Mouse (Mus musculus): Measurements from ENCODE around the gene Atp2a2.
"Not testable (repeated sequence)": the region's sequence is repeated elsewhere in the genome, so short reads cannot be mapped to it uniquely, and the experiment has no call there.

Gene Atp2a2

DNA sequence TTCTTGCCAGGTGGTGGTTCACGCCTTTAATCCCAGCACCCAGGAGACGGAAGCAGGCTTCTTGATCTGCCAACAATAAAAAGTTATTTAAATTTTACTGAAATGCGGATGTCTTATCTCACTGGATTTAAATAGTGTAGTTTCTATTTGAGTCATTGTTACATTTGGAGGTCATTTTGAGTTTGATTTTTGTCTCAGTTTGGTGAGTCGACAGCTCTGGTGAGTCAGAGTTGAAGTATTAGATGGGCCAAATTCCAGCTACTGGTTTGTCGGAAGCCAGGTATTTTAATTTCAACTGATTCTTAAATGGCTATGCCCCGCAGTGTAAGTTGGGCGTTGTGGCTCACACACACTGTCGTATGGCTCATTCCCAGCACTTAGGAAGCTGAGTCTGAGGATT, 70.8 kb downstream of the Atp2a2 start:
- H3K4me1 ChIP-seq (replicated peaks; ENCODE audit: low read depth, low read length) = peaks cover 45% of the 10 kb centered on the region
- no peak for TF ChIP-seq CTCF (conservative IDR thresholded peaks at IDR 0.05; ENCODE audit: low read length)
- no peak for TF ChIP-seq POU5F1 (IDR thresholded peaks at IDR 0.05; ENCODE audit: borderline replicate concordance, low read length)
- TF ChIP-seq NANOG (IDR thresholded peaks at IDR 0.05; ENCODE audit: borderline replicate concordance, low read length) = no peak
- no peaks in the 10 kb centered on the region for H3K9me3 ChIP-seq (ENCODE audit: low read length)
- no peaks in the 10 kb centered on the region for H3K27me3 ChIP-seq (ENCODE audit: insufficient read depth, low read length)
- H3K36me3 ChIP-seq (ENCODE audit: insufficient read depth, low read length) = peaks cover 99% of the 10 kb centered on the region
- no peak overlapping the region for H3K4me3 ChIP-seq (replicated peaks; ENCODE audit: low read length)

DNA sequence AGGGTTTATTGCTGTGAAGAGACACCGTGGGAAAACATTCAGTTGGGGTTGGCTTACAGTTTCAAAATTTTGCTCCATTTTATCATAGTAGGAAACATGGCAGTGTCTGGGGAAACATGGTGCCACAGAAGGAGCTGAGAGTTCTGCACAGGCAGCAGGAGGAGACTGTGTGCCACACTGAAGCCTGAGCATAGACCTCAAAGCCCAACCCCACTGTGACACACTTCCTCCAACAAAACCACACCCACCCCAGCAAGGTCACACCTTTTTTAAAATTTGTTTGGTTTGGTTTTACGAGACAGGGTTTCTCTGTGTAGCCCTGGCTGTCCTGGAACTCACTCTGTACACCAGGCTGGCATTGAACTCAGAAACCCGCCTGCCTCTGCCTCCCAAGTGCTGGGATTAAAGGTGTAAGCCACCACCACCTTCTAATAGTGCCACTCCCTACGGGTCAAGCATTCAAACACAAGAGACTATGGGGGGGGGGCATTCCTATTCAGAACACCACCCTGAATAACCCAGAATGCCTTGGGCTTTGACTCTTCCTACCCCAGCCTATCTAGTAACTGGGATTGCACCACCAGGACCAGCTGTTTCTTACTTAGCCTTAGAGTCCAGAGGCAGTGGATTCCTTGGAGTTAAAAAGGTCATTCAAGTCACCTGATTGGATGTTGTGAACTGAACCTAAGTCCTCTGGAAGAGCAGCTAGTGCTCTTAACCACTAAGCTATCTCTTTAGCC, 71.8 kb downstream of the Atp2a2 start:
- no peak overlapping the region for H3K4me3 ChIP-seq (replicated peaks; ENCODE audit: low read length)
- H3K36me3 ChIP-seq (ENCODE audit: insufficient read depth, low read length) = peaks cover 96% of the 10 kb centered on the region
- TF ChIP-seq CTCF (conservative IDR thresholded peaks at IDR 0.05; ENCODE audit: low read length) = no peak
- no peak for TF ChIP-seq POU5F1 (IDR thresholded peaks at IDR 0.05; ENCODE audit: borderline replicate concordance, low read length)
- TF ChIP-seq NANOG (IDR thresholded peaks at IDR 0.05; ENCODE audit: borderline replicate concordance, low read length) = no peak
- peaks cover 47% of the 10 kb centered on the region for H3K4me1 ChIP-seq (replicated peaks; ENCODE audit: low read depth, low read length)
- no peaks in the 10 kb centered on the region for H3K27me3 ChIP-seq (ENCODE audit: insufficient read depth, low read length)
- no peaks in the 10 kb centered on the region for H3K9me3 ChIP-seq (ENCODE audit: low read length)

DNA sequence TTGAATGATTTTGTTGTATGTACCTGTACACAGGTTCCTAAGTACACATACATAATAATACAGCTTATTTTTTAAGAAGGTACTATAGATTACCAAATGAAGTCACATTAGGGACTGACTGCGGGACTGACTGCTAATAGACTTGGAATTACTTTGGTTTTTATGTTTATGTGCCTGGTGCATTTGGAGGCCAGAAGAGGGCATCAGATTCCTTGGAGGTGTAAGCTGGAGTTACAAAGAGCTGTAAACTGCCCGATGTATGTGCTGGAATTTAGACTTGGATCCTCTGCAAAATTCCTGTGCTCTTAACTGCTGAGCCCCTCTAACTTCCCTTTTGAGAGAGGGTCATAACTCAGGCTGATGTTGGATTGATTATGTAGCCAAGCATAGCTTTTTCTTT, 76.5 kb downstream of the Atp2a2 start:
- no peaks in the 10 kb centered on the region for H3K27me3 ChIP-seq (ENCODE audit: insufficient read depth, low read length)
- no peak overlapping the region for H3K4me3 ChIP-seq (replicated peaks; ENCODE audit: low read length)
- no peaks in the 10 kb centered on the region for H3K9me3 ChIP-seq (ENCODE audit: low read length)
- H3K36me3 ChIP-seq (ENCODE audit: insufficient read depth, low read length) = peaks cover 60% of the 10 kb centered on the region
- H3K4me1 ChIP-seq (replicated peaks; ENCODE audit: low read depth, low read length) = peaks cover 55% of the 10 kb centered on the region
- TF ChIP-seq POU5F1 (IDR thresholded peaks at IDR 0.05; ENCODE audit: borderline replicate concordance, low read length) (no peak), CTCF (conservative IDR thresholded peaks at IDR 0.05; ENCODE audit: low read length) (no peak), NANOG (IDR thresholded peaks at IDR 0.05; ENCODE audit: borderline replicate concordance, low read length) (no peak)

DNA sequence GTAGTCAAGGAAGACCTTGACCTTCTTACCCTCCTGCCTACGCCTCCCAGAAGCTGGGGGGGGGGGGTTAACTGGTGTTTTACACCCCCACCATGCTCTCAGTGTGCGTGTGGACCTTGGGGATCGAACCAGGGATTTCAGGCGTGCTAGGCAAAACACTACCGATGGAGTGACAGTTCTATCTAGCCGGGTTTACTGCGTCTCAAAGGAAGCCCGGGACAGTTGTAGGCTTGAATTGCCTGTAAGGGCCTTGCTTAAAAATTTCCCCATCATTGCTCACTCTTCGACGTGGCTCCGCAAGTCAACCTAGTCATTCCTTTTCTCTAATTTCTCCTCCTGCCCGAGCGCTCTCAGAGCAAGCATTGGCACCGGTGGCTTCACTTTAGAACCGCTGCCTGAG, 78.9 kb downstream of the Atp2a2 start:
- TF ChIP-seq CTCF (conservative IDR thresholded peaks at IDR 0.05; ENCODE audit: low read length) (no peak), POU5F1 (IDR thresholded peaks at IDR 0.05; ENCODE audit: borderline replicate concordance, low read length) (no peak), NANOG (IDR thresholded peaks at IDR 0.05; ENCODE audit: borderline replicate concordance, low read length) (no peak)
- Histone ChIP-seq H3K4me3 (replicated peaks; ENCODE audit: low read length) (peak overlapping the region; percentile 98), H3K36me3 (ENCODE audit: insufficient read depth, low read length) (peaks cover 35% of the 10 kb centered on the region), H3K4me1 (replicated peaks; ENCODE audit: low read depth, low read length) (peaks cover 42% of the 10 kb centered on the region), H3K27me3 (ENCODE audit: insufficient read depth, low read length) (no peaks in the 10 kb centered on the region), H3K9me3 (ENCODE audit: low read length) (peaks cover 7% of the 10 kb centered on the region)

DNA sequence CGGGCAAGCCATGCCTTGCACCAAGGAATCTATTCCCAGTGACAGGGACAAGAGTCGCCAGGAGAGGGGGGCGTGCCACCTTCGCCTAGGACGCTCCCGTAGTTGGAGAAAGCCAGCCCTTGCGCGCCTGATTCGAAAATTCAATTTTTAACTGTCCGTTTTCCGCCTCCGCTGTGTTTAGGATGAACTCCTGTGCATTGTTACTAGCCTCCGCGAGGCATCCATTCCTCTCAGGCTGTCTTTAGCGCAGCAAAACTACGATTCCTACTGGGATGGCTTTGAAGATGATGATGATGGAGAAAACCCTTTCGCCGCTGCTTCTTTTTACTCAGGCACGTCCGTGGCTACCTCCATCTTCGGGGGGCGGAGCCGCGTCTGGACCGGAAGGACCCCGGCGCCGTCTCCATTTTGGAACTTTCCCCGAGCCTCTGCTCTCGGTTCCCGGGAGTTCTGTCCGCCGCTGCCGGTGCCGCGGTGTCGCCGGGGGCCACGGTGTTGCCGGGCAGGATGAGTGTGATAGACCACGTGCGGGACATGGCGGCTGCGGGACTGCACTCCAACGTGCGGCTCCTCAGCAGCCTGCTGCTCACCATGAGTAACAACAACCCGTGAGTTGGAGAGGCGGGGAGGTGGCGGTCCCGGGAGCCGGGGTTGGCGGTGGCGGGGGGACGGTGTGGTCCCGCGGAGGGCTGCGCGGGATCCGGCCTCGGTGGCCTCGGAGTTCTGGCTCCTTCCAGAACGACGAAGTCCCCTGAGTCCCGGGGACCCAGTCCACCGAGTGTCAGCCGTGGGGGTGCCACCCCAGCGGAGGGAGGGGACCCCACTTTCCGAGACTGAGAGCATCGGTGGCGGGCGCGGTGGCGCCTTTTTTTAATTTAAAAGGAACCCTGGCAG, 79.7 kb downstream of the Atp2a2 start:
- Histone ChIP-seq H3K27me3 (ENCODE audit: insufficient read depth, low read length) (no peaks in the 10 kb centered on the region), H3K4me3 (replicated peaks; ENCODE audit: low read length) (peak overlapping the region; percentile 98), H3K9me3 (ENCODE audit: low read length) (peaks cover 11% of the 10 kb centered on the region), H3K4me1 (replicated peaks; ENCODE audit: low read depth, low read length) (peaks cover 39% of the 10 kb centered on the region), H3K36me3 (ENCODE audit: insufficient read depth, low read length) (peaks cover 27% of the 10 kb centered on the region)
- no peak for TF ChIP-seq POU5F1 (IDR thresholded peaks at IDR 0.05; ENCODE audit: borderline replicate concordance, low read length)
- TF ChIP-seq NANOG (IDR thresholded peaks at IDR 0.05; ENCODE audit: borderline replicate concordance, low read length) = no peak
- no peak for TF ChIP-seq CTCF (conservative IDR thresholded peaks at IDR 0.05; ENCODE audit: low read length)

DNA sequence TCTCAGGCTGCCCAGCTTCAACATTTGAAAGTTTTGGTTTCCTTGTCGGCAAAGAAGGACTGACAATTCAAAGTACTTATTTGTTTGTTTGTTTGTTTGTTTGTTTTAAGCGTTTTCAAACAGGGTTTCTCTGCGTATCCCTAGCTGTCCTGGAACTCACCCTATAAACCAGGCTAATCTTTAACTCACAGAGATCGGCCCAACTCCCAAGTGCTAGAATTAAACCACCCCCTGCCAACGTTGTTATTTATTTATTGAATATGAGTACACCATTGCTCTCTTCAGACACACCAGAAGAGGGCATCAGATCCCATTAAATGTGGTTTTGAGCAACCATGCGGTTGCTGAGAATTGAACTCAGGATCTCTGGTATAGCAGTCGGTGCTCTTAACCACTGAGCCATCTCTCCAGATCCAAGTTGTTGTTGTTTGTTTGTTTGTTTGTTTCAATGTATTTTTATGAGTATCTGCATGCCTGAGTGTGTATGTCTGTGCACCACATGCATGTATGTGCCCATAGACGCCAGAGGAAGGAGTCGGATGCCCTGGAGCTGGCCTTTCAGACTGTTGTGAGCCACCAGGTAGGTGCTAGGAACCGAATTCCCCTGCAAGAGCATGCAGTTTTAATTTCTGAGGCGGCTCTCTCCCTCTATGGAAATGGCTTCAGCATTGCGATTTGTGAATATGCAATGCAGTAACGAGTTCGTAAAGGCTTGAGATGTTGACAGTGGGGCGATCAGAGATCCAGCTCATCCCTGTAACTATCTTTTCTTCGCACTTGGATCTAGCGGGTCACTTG, 80.6 kb downstream of the Atp2a2 start, which contains the start of gene Anapc7:
TSS of gene Anapc7 (plus strand) at position 423 of the 798 bp plus-strand sequence.
- Histone ChIP-seq H3K4me3 (replicated peaks; ENCODE audit: low read length) (peak within 1 kb of the TSS; percentile 98), H3K27me3 (ENCODE audit: insufficient read depth, low read length) (no peaks in the 10 kb centered on the region), H3K9me3 (ENCODE audit: low read length) (peaks cover 11% of the 10 kb centered on the region), H3K36me3 (ENCODE audit: insufficient read depth, low read length) (peaks cover 20% of the 10 kb centered on the region), H3K4me1 (replicated peaks; ENCODE audit: low read depth, low read length) (peaks cover 31% of the 10 kb centered on the region)
- TF ChIP-seq NANOG (IDR thresholded peaks at IDR 0.05; ENCODE audit: borderline replicate concordance, low read length) (no peak), POU5F1 (IDR thresholded peaks at IDR 0.05; ENCODE audit: borderline replicate concordance, low read length) (no peak), CTCF (conservative IDR thresholded peaks at IDR 0.05; ENCODE audit: low read length) (no peak; the same call in 1 of the 2 replicates)

DNA sequence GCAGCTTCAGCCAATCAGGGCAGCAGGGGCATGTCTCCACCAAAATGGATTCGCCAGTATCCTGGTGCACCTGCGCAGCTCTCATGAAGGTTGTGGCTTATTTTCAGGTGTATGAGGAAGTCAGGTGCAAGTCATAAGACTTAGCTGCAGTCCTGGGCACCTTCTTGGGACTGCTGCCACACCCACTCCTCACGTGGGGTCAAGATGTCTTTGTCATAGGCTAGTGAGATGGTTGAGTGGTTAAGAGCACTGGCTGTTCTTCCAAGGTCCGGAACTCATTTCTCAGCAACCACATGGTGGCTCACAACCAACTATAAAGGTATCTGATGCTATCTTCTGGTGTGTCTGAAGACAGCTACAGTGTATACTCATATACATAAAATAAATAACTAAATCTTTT, 81.3 kb downstream of the Atp2a2 start:
- peaks cover 24% of the 10 kb centered on the region for H3K4me1 ChIP-seq (replicated peaks; ENCODE audit: low read depth, low read length)
- peaks cover 11% of the 10 kb centered on the region for H3K9me3 ChIP-seq (ENCODE audit: low read length)
- not testable (repeated sequence) for H3K4me3 ChIP-seq (replicated peaks; ENCODE audit: low read length); H3K27me3 ChIP-seq (ENCODE audit: insufficient read depth, low read length)
- H3K36me3 ChIP-seq (ENCODE audit: insufficient read depth, low read length) = peaks cover 12% of the 10 kb centered on the region

DNA sequence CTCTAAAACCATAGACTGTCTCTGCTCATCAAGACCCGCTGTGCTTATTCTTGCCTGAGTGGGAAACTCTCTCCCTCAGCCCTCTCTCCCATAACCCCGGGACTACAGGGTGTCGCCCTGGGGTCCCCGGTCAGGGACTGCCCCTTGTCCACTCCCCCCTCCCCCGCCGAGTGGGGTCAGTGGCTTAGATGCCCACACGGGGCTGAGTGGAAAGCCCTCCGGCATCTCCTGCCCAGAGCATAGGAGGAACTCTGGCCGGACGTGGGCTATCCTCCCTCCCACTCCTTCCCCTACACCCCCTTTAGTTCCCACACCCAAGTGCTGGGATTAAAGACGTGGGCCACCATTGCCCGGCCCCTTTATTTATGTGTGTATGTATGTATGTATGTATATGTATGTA, 86.6 kb downstream of the Atp2a2 start:
- Histone ChIP-seq H3K4me1 (replicated peaks; ENCODE audit: low read depth, low read length) (peaks cover 7% of the 10 kb centered on the region), H3K36me3 (ENCODE audit: insufficient read depth, low read length) (no peaks in the 10 kb centered on the region), H3K27me3 (ENCODE audit: insufficient read depth, low read length) (no peaks in the 10 kb centered on the region), H3K4me3 (replicated peaks; ENCODE audit: low read length) (no peak overlapping the region), H3K9me3 (ENCODE audit: low read length) (peaks cover 11% of the 10 kb centered on the region)
- TF ChIP-seq NANOG (IDR thresholded peaks at IDR 0.05; ENCODE audit: borderline replicate concordance, low read length) = no peak
- no peak for TF ChIP-seq POU5F1 (IDR thresholded peaks at IDR 0.05; ENCODE audit: borderline replicate concordance, low read length)
- TF ChIP-seq CTCF (conservative IDR thresholded peaks at IDR 0.05; ENCODE audit: low read length) = no peak

All from E14TG2a.4 (cell line).